Mouse (Mus musculus) stomach, postnatal 0 days (tissue): ENCODE measurements at regions not wholly inside any gene's neighbourhood (a gene's known extent, or its start where the extent isn't known, plus 50 kb on each side); places are given as distances from the start of the nearest gene placed in this dataset.

ENCODE experiments used
- ATAC-seq: fragments of 200-750 bp; cut with Nextera tagmentation; 2 replicates; pipeline ENCODE4 v1.8.0; 2017; ENCODE audit not compliant: low FRiP score, low TSS enrichment
- DNase-seq: peaks from one replicate; pipeline ENCODE4 v3.0.0-alpha.2; 2016; ENCODE audit warnings: low spot score
- H3K27ac ChIP-seq: fragments of 300-500 bp; sonication (generic); replicated peaks from 2 replicates; pipeline ENCODE4 v1.5.1; 2014; ENCODE audit warnings: mild to moderate bottlenecking, control low read depth
- H3K27me3 ChIP-seq: fragments of 300-500 bp; sonication (generic); 2 replicates; pipeline ENCODE4 v1.6.1; 2014; ENCODE audit warnings: low read length; ENCODE audit not compliant: control insufficient read depth, insufficient read depth
- H3K36me3 ChIP-seq: fragments of 300-500 bp; sonication (generic); 2 replicates; pipeline ENCODE4 v1.6.1; 2014; ENCODE audit warnings: low read length, mixed read lengths; ENCODE audit not compliant: control insufficient read depth, insufficient read depth
- H3K4me1 ChIP-seq: fragments of 300-500 bp; sonication (generic); replicated peaks from 2 replicates; pipeline ENCODE4 v1.6.1; 2014; ENCODE audit warnings: antibody characterized with exemption; ENCODE audit not compliant: control insufficient read depth, insufficient read depth
- H3K4me2 ChIP-seq: fragments of 300-500 bp; sonication (generic); replicated peaks from 2 replicates; pipeline ENCODE4 v1.6.1; 2014; ENCODE audit warnings: low read depth, mild to moderate bottlenecking, control low read depth, moderate library complexity
- H3K4me3 ChIP-seq: fragments of 300-500 bp; sonication (generic); 2 replicates; pipeline ENCODE4 v1.5.1; 2014; ENCODE audit warnings: low read depth, low read length, control low read depth
- H3K9ac ChIP-seq: fragments of 300-500 bp; sonication (generic); 2 replicates; pipeline ENCODE4 v1.6.1; 2014; ENCODE audit warnings: mild to moderate bottlenecking, low read length, control low read depth, mixed read lengths
- H3K9me3 ChIP-seq: fragments of 300-500 bp; sonication (generic); 2 replicates; pipeline ENCODE4 v1.6.1; 2016; ENCODE audit warnings: low read length; ENCODE audit not compliant: control insufficient read depth
- CTCF ChIP-seq: IDR thresholded peaks from 2 replicates; pipeline ENCODE4 v1.5.1; 2016; ENCODE audit warnings: antibody characterized with exemption, low read depth, mild to moderate bottlenecking, moderate library complexity
- EP300 ChIP-seq: optimal IDR thresholded peaks from 2 replicates; pipeline ENCODE3; 2016; ENCODE audit warnings: antibody characterized with exemption
- whole genome bisulfite sequencing: fragments of 180-500 bp; shearing (Covaris S2); extraction: QIAGEN DNeasy Blood & Tissue Kit; methylation state at CpG from one replicate; pipeline ENCODE4 v1.1.7; 2014; 5-methylcytosine and 5-hydroxymethylcytosine counted together

DNA sequence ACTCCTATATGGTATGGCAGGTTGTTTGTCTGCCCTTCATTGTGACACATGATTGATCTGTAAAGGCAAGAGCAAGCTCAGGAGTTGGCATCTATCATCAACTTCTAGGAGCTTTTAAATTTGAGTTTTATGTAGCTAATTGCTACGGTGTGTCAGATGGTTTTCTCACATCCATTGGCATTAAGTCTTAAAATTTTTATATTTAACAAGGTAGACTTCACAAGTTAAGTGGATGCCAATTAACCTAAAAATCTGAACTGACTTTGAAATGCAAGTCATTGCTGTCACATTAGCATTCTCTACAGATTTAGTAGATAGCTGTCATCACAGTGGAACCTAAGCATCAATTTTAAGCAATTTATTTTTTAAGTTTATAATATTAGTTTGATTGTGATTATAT lies 345.5 kb downstream of the Hdgfl1 start:
- Histone ChIP-seq H3K4me2 (no peak overlapping the region), H3K4me3 (no peak overlapping the region), H3K9ac (no peak overlapping the region), H3K27me3 (no peaks in the 10 kb centered on the region), H3K4me1 (no peaks in the 10 kb centered on the region), H3K36me3 (no peaks in the 10 kb centered on the region), H3K9me3 (no peaks in the 10 kb centered on the region), H3K27ac (no peak overlapping the region)
- WGBS: 92% methylated on average over 1 of the region's 1 CpGs
- ATAC-seq (no peak), DNase-seq (no peak)
- no peak for TF ChIP-seq EP300
- TF ChIP-seq CTCF: no peak

DNA sequence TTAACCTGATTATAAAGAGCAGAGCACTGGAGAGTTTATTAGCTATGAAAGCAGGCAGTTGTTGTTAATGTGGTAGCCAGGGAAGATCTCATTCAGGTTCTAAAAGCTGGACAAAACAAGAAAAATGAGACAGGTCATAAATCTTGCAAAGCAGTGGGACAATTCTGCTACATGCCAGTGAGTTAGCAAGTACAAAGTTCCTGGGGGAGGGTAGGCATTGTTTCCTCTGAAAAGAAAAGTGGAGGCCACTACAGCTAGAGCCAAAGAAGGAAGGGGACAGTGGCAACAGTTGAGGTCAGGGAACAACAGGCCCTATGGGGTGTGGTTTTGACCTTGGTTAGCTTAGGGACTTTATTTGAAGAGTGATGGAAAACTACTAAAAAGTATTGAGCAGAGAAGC lies 364.2 kb downstream of the Hdgfl1 start:
- no peaks in the 10 kb centered on the region for H3K27me3 ChIP-seq
- ATAC-seq (no peak), DNase-seq (no peak)
- no peak overlapping the region for H3K27ac ChIP-seq
- H3K4me2 ChIP-seq: no peak overlapping the region
- no peaks in the 10 kb centered on the region for H3K9me3 ChIP-seq
- H3K9ac ChIP-seq: no peak overlapping the region
- H3K36me3 ChIP-seq: no peaks in the 10 kb centered on the region
- no peak overlapping the region for H3K4me3 ChIP-seq
- no peaks in the 10 kb centered on the region for H3K4me1 ChIP-seq
- TF ChIP-seq CTCF (no peak), EP300 (no peak)

DNA sequence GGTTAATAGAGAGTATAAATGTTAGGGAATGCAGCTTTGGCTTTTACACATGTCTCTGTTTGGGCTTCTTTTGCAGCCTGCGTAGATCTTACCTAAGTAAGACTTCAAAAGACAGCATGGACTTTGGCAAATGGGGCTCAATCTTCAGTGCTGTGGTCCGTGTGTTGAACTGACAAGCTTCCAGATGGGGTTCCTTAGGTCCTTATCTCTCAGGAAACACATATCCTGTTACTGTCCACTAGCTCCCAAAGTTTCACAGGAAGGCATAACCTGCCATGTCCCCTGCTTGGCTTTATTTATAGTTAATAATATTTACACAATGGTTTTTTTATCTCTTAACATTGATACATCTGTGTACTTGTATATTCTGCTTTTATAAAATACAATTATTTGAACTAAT lies 365.3 kb downstream of the Hdgfl1 start:
- no peak for DNase-seq
- Histone ChIP-seq H3K27ac (no peak overlapping the region), H3K36me3 (no peaks in the 10 kb centered on the region), H3K27me3 (no peaks in the 10 kb centered on the region), H3K9me3 (no peaks in the 10 kb centered on the region), H3K4me2 (no peak overlapping the region), H3K9ac (no peak overlapping the region), H3K4me1 (no peaks in the 10 kb centered on the region), H3K4me3 (no peak overlapping the region)
- WGBS: 68% methylated on average over 2 of the region's 2 CpGs
- no peak for ATAC-seq
- TF ChIP-seq EP300: no peak
- no peak for TF ChIP-seq CTCF

DNA sequence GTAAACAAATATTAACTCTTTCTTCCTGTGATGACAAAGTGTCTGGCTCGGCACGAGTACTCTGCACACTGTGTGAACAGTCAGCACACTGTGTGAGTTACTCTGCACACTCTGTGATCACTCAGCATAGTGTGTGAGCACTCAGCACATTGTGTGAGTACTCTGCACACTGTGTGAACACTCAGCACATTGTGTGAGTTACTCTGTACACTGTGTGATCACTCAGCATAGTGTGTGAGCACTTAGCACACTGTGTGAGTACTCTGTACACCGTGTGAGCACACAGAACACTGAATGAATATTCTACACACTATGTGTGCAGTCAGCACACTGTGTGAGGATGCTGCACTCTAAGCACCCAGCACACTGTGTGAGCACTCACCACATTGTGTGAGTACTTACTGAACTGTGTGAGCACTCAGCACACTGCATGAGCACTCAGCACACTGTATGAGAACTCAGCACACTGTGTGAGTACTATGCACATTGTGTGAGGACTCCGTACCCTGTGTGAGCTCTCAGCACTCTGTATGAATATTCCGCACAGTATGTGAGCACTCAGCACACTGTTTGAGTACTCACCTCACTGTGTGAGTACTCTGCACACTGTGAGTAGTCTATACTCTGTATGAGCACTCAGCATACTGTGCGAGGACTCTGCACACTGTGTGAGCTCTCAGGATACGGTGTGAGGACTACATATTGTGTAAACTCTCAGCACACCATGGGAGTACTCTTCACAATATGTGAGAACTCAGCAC lies 381.9 kb downstream of the Hdgfl1 start:
- DNase-seq: no peak
- H3K4me1 ChIP-seq: no peaks in the 10 kb centered on the region
- WGBS: 85% methylated on average over 7 of the region's 7 CpGs
- H3K4me3 ChIP-seq: no peak overlapping the region
- no peak for ATAC-seq
- H3K36me3 ChIP-seq: no peaks in the 10 kb centered on the region
- no peaks in the 10 kb centered on the region for H3K27me3 ChIP-seq
- H3K9ac ChIP-seq: no peak overlapping the region
- no peak overlapping the region for H3K4me2 ChIP-seq
- TF ChIP-seq EP300: no peak
- no peak for TF ChIP-seq CTCF
- H3K9me3 ChIP-seq: no peaks in the 10 kb centered on the region
- no peak overlapping the region for H3K27ac ChIP-seq

DNA sequence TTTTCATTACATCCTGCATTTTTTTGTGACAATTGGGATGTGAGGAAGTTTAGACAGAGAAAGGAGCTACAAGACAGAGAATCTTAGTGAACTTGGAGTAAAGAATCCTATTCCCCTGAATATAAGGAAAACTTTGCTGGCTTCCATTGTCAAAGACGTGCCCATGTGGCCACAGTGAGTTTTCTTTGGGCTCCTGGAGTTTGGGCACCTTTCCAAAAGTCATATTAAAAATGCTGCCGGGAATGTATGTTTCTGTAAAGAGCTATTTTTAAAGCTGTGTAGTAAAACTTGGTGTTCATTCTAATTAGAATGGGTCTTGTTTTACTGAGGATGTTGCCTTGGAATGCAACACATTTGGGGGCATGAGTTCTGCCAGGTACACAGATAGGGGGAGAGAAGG lies 387.3 kb downstream of the Hdgfl1 start:
- H3K9me3 ChIP-seq: no peaks in the 10 kb centered on the region
- H3K4me1 ChIP-seq: no peaks in the 10 kb centered on the region
- ATAC-seq (no peak), DNase-seq (no peak)
- no peaks in the 10 kb centered on the region for H3K27me3 ChIP-seq
- no peak overlapping the region for H3K27ac ChIP-seq
- TF ChIP-seq EP300: no peak
- TF ChIP-seq CTCF: no peak
- H3K9ac ChIP-seq: no peak overlapping the region
- H3K36me3 ChIP-seq: no peaks in the 10 kb centered on the region
- H3K4me2 ChIP-seq: no peak overlapping the region
- 41% methylated on average over 2 of the region's 2 CpGs for WGBS
- H3K4me3 ChIP-seq: no peak overlapping the region

DNA sequence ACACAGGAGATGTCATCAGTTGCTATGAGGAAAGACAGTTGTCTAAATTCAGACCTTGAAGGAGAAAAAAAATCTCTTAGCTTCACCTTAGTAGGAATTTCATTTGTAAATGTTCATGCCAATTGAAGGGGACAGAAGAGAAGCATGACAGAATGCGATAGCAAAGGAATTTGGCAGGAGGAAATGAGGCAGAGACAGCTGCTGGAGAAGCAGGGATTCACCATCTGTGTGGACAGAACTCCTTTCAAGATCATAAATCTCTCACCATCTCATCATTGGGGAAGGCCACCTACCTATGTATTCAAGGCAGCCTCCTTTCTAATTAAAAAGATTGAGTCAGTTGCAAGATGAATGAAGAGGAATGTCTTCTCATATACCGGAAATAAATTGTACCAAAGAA lies 387.8 kb downstream of the Hdgfl1 start:
- Histone ChIP-seq H3K27me3 (no peaks in the 10 kb centered on the region), H3K4me3 (no peak overlapping the region), H3K4me2 (no peak overlapping the region), H3K27ac (no peak overlapping the region), H3K9me3 (no peaks in the 10 kb centered on the region), H3K4me1 (no peaks in the 10 kb centered on the region), H3K9ac (no peak overlapping the region), H3K36me3 (no peaks in the 10 kb centered on the region)
- TF ChIP-seq EP300 (no peak), CTCF (no peak)
- no peak for ATAC-seq
- no peak for DNase-seq
- WGBS: 74% methylated on average over 2 of the region's 2 CpGs
